Mouse (Mus musculus) MEL (cell line): ENCODE data around the gene Nmrk1. TPM values are rescaled to one million over a fixed set of nuclear protein-coding genes. Genes with fewer than 3 reads are reported as not detected.
A peak's percentile ranks its signal among the peaks of the same experiment; 100 is the strongest.

Source experiments
- DNase-seq: peaks from one replicate; pipeline ENCODE4 v3.0.0; 2011; ENCODE audit warnings: low read depth, low spot score
- H3K27ac ChIP-seq: 2 replicates; pipeline ENCODE4 v1.5.1; 2012; ENCODE audit warnings: low read depth, mild to moderate bottlenecking, control low read depth, low read length, moderate library complexity; ENCODE audit not compliant: control insufficient read depth
- H3K27me3 ChIP-seq, 2 experiments: fragments of 150-350 bp in 1 of 2; sonication (generic) in 1 of 2; 2 replicates each; pipeline ENCODE4 v1.6.1; 2012; ENCODE audit warnings: low read length in 2 of 2, mild to moderate bottlenecking in 2 of 2, improper control_type of control experiment in 1 of 2, moderate library complexity in 1 of 2; ENCODE audit not compliant: insufficient read depth in 2 of 2, control insufficient read depth in 1 of 2
- H3K36me3 ChIP-seq, 2 experiments: 2 replicates each; pipeline ENCODE4 v1.6.1; 2012 to 2014; ENCODE audit warnings: low read length in 2 of 2, improper control_type of control experiment in 1 of 2, inconsistent platforms in 1 of 2, mild to moderate bottlenecking in 1 of 2; ENCODE audit not compliant: insufficient read depth in 2 of 2, control insufficient read depth in 1 of 2
- H3K4me1 ChIP-seq, 2 experiments: fragments of 150-350 bp in 1 of 2; sonication (generic) in 1 of 2; 2 replicates each; pipeline ENCODE4 v1.6.1; 2012; ENCODE audit warnings: low read length in 2 of 2, improper control_type of control experiment in 1 of 2, mild to moderate bottlenecking in 1 of 2; ENCODE audit not compliant: insufficient read depth in 2 of 2, control insufficient read depth in 1 of 2
- H3K4me3 ChIP-seq, 2 experiments: fragments of 150-350 bp in 1 of 2; sonication (generic) in 1 of 2; 2 replicates each; pipeline ENCODE4 v1.5.1; 2012; ENCODE audit warnings: low read depth in 2 of 2, low read length in 2 of 2, mild to moderate bottlenecking in 2 of 2, moderate library complexity in 2 of 2, control low read depth in 1 of 2, improper control_type of control experiment in 1 of 2; ENCODE audit not compliant: control insufficient read depth in 1 of 2, insufficient read depth in 1 of 2
- H3K79me2 ChIP-seq: 2 replicates; pipeline ENCODE4 v1.6.1; 2012; ENCODE audit warnings: mild to moderate bottlenecking, low read length, moderate library complexity; ENCODE audit not compliant: control insufficient read depth, poor library complexity, insufficient read depth
- H3K9ac ChIP-seq: 2 replicates; pipeline ENCODE4 v1.6.1; 2012; ENCODE audit warnings: low read depth, mild to moderate bottlenecking, control low read depth, low read length, moderate library complexity; ENCODE audit not compliant: control insufficient read depth, poor library complexity, severe bottlenecking
- H3K9me3 ChIP-seq: fragments of 150-350 bp; sonication (generic); replicated peaks from 2 replicates; pipeline ENCODE4 v1.6.1; 2012; ENCODE audit warnings: mild to moderate bottlenecking, low read length, improper control_type of control experiment, moderate library complexity; ENCODE audit not compliant: insufficient read depth
- CHD2 ChIP-seq: IDR thresholded peaks from 2 replicates; pipeline ENCODE4 v1.6.1; 2011; ENCODE audit warnings: low read length, improper control_type of control experiment
- CTCF ChIP-seq, 3 experiments: IDR thresholded peaks in 2 of 3; conservative IDR thresholded peaks in 1 of 3; 2 replicates each; pipeline ENCODE4 v1.5.1; 2011 to 2012; ENCODE audit warnings: low read length in 3 of 3, low read depth in 2 of 3, mild to moderate bottlenecking in 2 of 3, improper control_type of control experiment in 1 of 3, inconsistent platforms in 1 of 3, mixed read lengths in 1 of 3, moderate library complexity in 1 of 3; ENCODE audit not compliant: control insufficient read depth in 1 of 3, insufficient read depth in 1 of 3, poor library complexity in 1 of 3, severe bottlenecking in 1 of 3
- ELF1 ChIP-seq: IDR thresholded peaks from 2 replicates; pipeline ENCODE4 v1.6.1; 2014; ENCODE audit warnings: low read depth, mild to moderate bottlenecking, inconsistent platforms, low read length, improper control_type of control experiment, moderate library complexity
- EP300 ChIP-seq, 2 experiments: IDR thresholded peaks; 2 replicates each; pipeline ENCODE4 v1.6.1; 2011; ENCODE audit warnings: improper control_type of control experiment in 2 of 2, low read length in 2 of 2, low read depth in 1 of 2, mild to moderate bottlenecking in 1 of 2
- ETS1 ChIP-seq: IDR thresholded peaks from 2 replicates; pipeline ENCODE4 v1.6.1; 2012; ENCODE audit warnings: low read depth, mild to moderate bottlenecking, inconsistent platforms, low read length, improper control_type of control experiment, moderate library complexity
- GABPA ChIP-seq: IDR thresholded peaks from 2 replicates; pipeline ENCODE4 v1.6.1; 2012; ENCODE audit warnings: low read depth, mild to moderate bottlenecking, inconsistent platforms, low read length, improper control_type of control experiment, moderate library complexity
- GATA1 ChIP-seq: IDR thresholded peaks from 2 replicates; pipeline ENCODE4 v1.6.1; 2011; ENCODE audit warnings: low read depth, low read length, improper control_type of control experiment
- HCFC1 ChIP-seq: IDR thresholded peaks from 2 replicates; pipeline ENCODE4 v1.6.1; 2012; ENCODE audit warnings: low read depth, mild to moderate bottlenecking, inconsistent platforms, low read length, improper control_type of control experiment, moderate library complexity
- JUND ChIP-seq: IDR thresholded peaks from 2 replicates; pipeline ENCODE4 v1.6.1; 2011; ENCODE audit warnings: low read depth, mild to moderate bottlenecking, improper control_type of control experiment, low read length
- KAT2A ChIP-seq: conservative IDR thresholded peaks from 2 replicates; pipeline ENCODE4 v1.6.1; 2012; ENCODE audit warnings: low read depth, low read length, improper control_type of control experiment, inconsistent platforms
- MAFK ChIP-seq: IDR thresholded peaks from 2 replicates; pipeline ENCODE4 v1.6.1; 2011; ENCODE audit warnings: low read depth, mild to moderate bottlenecking, low read length, improper control_type of control experiment, borderline replicate concordance
- MAX ChIP-seq: IDR thresholded peaks from 2 replicates; pipeline ENCODE4 v1.6.1; 2011; ENCODE audit warnings: low read length, improper control_type of control experiment
- MAZ ChIP-seq: IDR thresholded peaks from 2 replicates; pipeline ENCODE4 v1.6.1; 2012; ENCODE audit warnings: low read depth, mild to moderate bottlenecking, inconsistent platforms, low read length, improper control_type of control experiment
- MXI1 ChIP-seq: IDR thresholded peaks from 2 replicates; pipeline ENCODE4 v1.6.1; 2011; ENCODE audit warnings: mild to moderate bottlenecking, low read depth, low read length, improper control_type of control experiment
- MYB ChIP-seq: IDR thresholded peaks from 2 replicates; pipeline ENCODE4 v1.6.1; 2011; ENCODE audit warnings: mild to moderate bottlenecking, low read depth, low read length, improper control_type of control experiment
- MYC ChIP-seq: IDR thresholded peaks from 2 replicates; pipeline ENCODE4 v1.6.1; 2011; ENCODE audit warnings: low read depth, mild to moderate bottlenecking, low read length, improper control_type of control experiment, moderate library complexity
- NELFE ChIP-seq: IDR thresholded peaks from 2 replicates; pipeline ENCODE4 v1.6.1; 2011; ENCODE audit warnings: low read depth, low read length, improper control_type of control experiment
- NRF1 ChIP-seq: IDR thresholded peaks from 2 replicates; pipeline ENCODE4 v1.6.1; 2014; ENCODE audit warnings: low read depth, mild to moderate bottlenecking, inconsistent platforms, low read length, improper control_type of control experiment, moderate library complexity; ENCODE audit not compliant: poor library complexity, insufficient read depth, severe bottlenecking
- POLR2A ChIP-seq, 2 experiments: IDR thresholded peaks; 2 replicates each; pipeline ENCODE4 v1.6.1; 2011 to 2012; ENCODE audit warnings: low read length in 2 of 2, mild to moderate bottlenecking in 2 of 2, control low read depth in 1 of 2, improper control_type of control experiment in 1 of 2, low read depth in 1 of 2, moderate library complexity in 1 of 2; ENCODE audit not compliant: control insufficient read depth in 1 of 2, insufficient read depth in 1 of 2, poor library complexity in 1 of 2
- POLR2AphosphoS5 ChIP-seq: IDR thresholded peaks from 2 replicates; pipeline ENCODE4 v1.6.1; 2012; ENCODE audit warnings: low read depth, borderline replicate concordance, mild to moderate bottlenecking, inconsistent platforms, low read length, moderate library complexity, mixed read lengths
- RCOR1 ChIP-seq: IDR thresholded peaks from 2 replicates; pipeline ENCODE4 v1.6.1; 2012; ENCODE audit warnings: low read depth, mild to moderate bottlenecking, inconsistent platforms, low read length, improper control_type of control experiment
- SIN3A ChIP-seq: IDR thresholded peaks from 2 replicates; pipeline ENCODE4 v1.6.1; 2012; ENCODE audit warnings: low read length, improper control_type of control experiment, inconsistent platforms
- TAL1 ChIP-seq: IDR thresholded peaks from 2 replicates; pipeline ENCODE4 v1.6.1; 2012; ENCODE audit warnings: mild to moderate bottlenecking, inconsistent platforms, low read length, moderate library complexity, mixed read lengths
- TCF12 ChIP-seq: IDR thresholded peaks from 2 replicates; pipeline ENCODE4 v1.6.1; 2014; ENCODE audit warnings: low read depth, mild to moderate bottlenecking, inconsistent platforms, low read length, improper control_type of control experiment, moderate library complexity
- UBTF ChIP-seq: IDR thresholded peaks from 2 replicates; pipeline ENCODE4 v1.6.1; 2012; ENCODE audit warnings: low read depth, mild to moderate bottlenecking, inconsistent platforms, low read length, improper control_type of control experiment, moderate library complexity, borderline replicate concordance; ENCODE audit not compliant: insufficient read depth
- USF2 ChIP-seq, 2 experiments: IDR thresholded peaks; 2 replicates each; pipeline ENCODE4 v1.6.1; 2011 to 2012; ENCODE audit warnings: improper control_type of control experiment in 2 of 2, low read length in 2 of 2, borderline replicate concordance in 1 of 2, inconsistent platforms in 1 of 2, low read depth in 1 of 2, mild to moderate bottlenecking in 1 of 2; ENCODE audit not compliant: insufficient read depth in 1 of 2
- ZC3H11A ChIP-seq: IDR thresholded peaks from 2 replicates; pipeline ENCODE4 v1.6.1; 2012; ENCODE audit warnings: low read depth, mild to moderate bottlenecking, inconsistent platforms, low read length, improper control_type of control experiment
- ZKSCAN1 ChIP-seq: IDR thresholded peaks from 2 replicates; pipeline ENCODE4 v1.6.1; 2012; ENCODE audit warnings: low read depth, mild to moderate bottlenecking, inconsistent platforms, low read length, improper control_type of control experiment, moderate library complexity
- ZNF384 ChIP-seq: IDR thresholded peaks from 2 replicates; pipeline ENCODE4 v1.6.1; 2012; ENCODE audit warnings: low read depth, mild to moderate bottlenecking, inconsistent platforms, low read length, improper control_type of control experiment
- polyA plus RNA-seq, 2 experiments: library from polyadenylated mRNA; stranded (reverse) in 1 of 2; unstranded in 1 of 2; fragments of >175 nt in 1 of 2; fragments of >200 nt in 1 of 2; gene quantifications; 2 replicates each; pipeline versions ENCODE4 v1.2.1 to v1.2.4; 2012; ENCODE audit warnings: low replicate concordance in 2 of 2, low read depth in 1 of 2; ENCODE audit not compliant: insufficient read length in 2 of 2, insufficient read depth in 1 of 2, missing spikeins in 1 of 2
- total RNA-seq: library from RNA; depleted of rRNA; stranded (reverse); fragments of 300-350 nt; gene quantifications from 2 replicates; pipeline ENCODE4 v1.2.3, GENCODE M21; 2012

The Nmrk1 gene
- total and polyA plus RNA-seq, 3 experiments, result 18.5 to 22.5 TPM; not detected in 1

GRCm38 (mm10) chr19:18648558-18648945 is 16.8 kb downstream of the Nmrk1 start:
- Histone ChIP-seq H3K36me3 (peaks cover 3 to 84% of the 10 kb centered on the region in 2 experiments), H3K9ac (no peak overlapping the region), H3K4me1 (peaks cover 52 to 61% of the 10 kb centered on the region in 2 experiments), H3K27ac (peak overlapping the region; percentile 97), H3K9me3 (no peaks in the 10 kb centered on the region), H3K27me3 (no peaks in the 10 kb centered on the region), H3K79me2 (no peaks in the 10 kb centered on the region; the same call in 1 of the 2 replicates), H3K4me3 (no peak overlapping the region)
- TF ChIP-seq JUND (no peak), TAL1 (no peak), ELF1 (no peak), UBTF (no peak), POLR2AphosphoS5 (no peak), MYC (no peak), MAFK (no peak), MAX (no peak), ZNF384 (no peak), ETS1 (no peak), CTCF (IDR thresholded peaks at IDR 0.05 in 2 of 3, conservative IDR thresholded peaks at IDR 0.05 in 1 of 3; ENCODE audit: control insufficient read depth in 1 of 3, insufficient read depth in 1 of 3, low read depth in 2 of 3, low read length in 3 of 3, poor library complexity in 1 of 3, severe bottlenecking in 1 of 3) (no peak), KAT2A (no peak), ZC3H11A (no peak)
- DNase-seq, result no peak

- H3K27ac ChIP-seq, result peak overlapping the region; percentile 100
- H3K9ac ChIP-seq, result peak overlapping the region; percentile 74
- TF ChIP-seq ZNF384 (peak; percentile 48; the same call in 1 of the 2 replicates), ELF1 (no peak), POLR2A (IDR thresholded peaks at IDR 0.05; ENCODE audit: control insufficient read depth in 1 of 2, insufficient read depth in 1 of 2, low read depth in 1 of 2, low read length in 2 of 2, poor library complexity in 1 of 2) (no peak; a peak in 1 of 4 replicates), MAZ (no peak), ETS1 (peak; percentile 94), HCFC1 (no peak), RCOR1 (peak; percentile 67), USF2 (IDR thresholded peaks at IDR 0.05; ENCODE audit: borderline replicate concordance in 1 of 2, insufficient read depth in 1 of 2, low read depth in 1 of 2, low read length in 2 of 2) (no peak), GABPA (no peak), CHD2 (no peak), MAFK (peak; percentile 98), ZC3H11A (no peak), TCF12 (peak; percentile 88), TAL1 (peak; percentile 60), GATA1 (peak; percentile 87), POLR2AphosphoS5 (no peak), NELFE (no peak), MXI1 (no peak), KAT2A (no peak), SIN3A (no peak; the same call in 1 of the 2 replicates), JUND (no peak), EP300 (IDR thresholded peaks at IDR 0.05; ENCODE audit: low read depth in 1 of 2, low read length in 2 of 2) (peak; percentile 86 to 93), ZKSCAN1 (no peak), CTCF (IDR thresholded peaks at IDR 0.05 in 2 of 3, conservative IDR thresholded peaks at IDR 0.05 in 1 of 3; ENCODE audit: control insufficient read depth in 1 of 3, insufficient read depth in 1 of 3, low read depth in 2 of 3, low read length in 3 of 3, poor library complexity in 1 of 3, severe bottlenecking in 1 of 3) (no peak), NRF1 (no peak), MYB (no peak)
Measured at GRCm38 (mm10) chr19:18649955-18650354, 18.2 kb downstream of the Nmrk1 start.

More at GRCm38 (mm10) chr19:18649955-18650354, 18.2 kb downstream of the Nmrk1 start:
- H3K4me1 ChIP-seq, result peaks cover 42 to 60% of the 10 kb centered on the region in 2 experiments
- peaks cover 3 to 75% of the 10 kb centered on the region in 2 experiments; a peak in 3 of 4 replicates for H3K36me3 ChIP-seq
- no peaks in the 10 kb centered on the region for H3K9me3 ChIP-seq
- peak; percentile 69 for DNase-seq
- H3K79me2 ChIP-seq, result no peaks in the 10 kb centered on the region
- no peaks in the 10 kb centered on the region for H3K27me3 ChIP-seq
- peak overlapping the region; percentile 14 to 31; a peak in 3 of 4 replicates for H3K4me3 ChIP-seq
